15 mouse cellular contexts compared by ENCODE assay signal in genomic region chr1:106221371-106221770, GRCm38 (mm10).
"Had no signal": no experiment of that assay in that cellular context is flagged by ENCODE, and none has a peak within 500 bp of the region (broad histone marks: within the 10 kb centered on the region; RNA-seq: fewer than 3 reads in every experiment).

No protein-coding gene starts in this region.

- H3K36me3 ChIP-seq: lung, embryonic 15.5 days; midbrain, embryonic 12.5 days; midbrain, embryonic 15.5 days; neural tube, embryonic 12.5 days had no signal

- ATAC-seq: liver, postnatal 0 days; lung, postnatal 0 days; midbrain, embryonic 15.5 days had no signal

- H3K9ac ChIP-seq: liver, postnatal 0 days; lung, embryonic 15.5 days; midbrain, embryonic 12.5 days; midbrain, embryonic 15.5 days; neural tube, embryonic 12.5 days had no signal

- H3K27me3 ChIP-seq: lung, embryonic 15.5 days; megakaryocyte, embryonic 14.5 days; midbrain, embryonic 12.5 days; midbrain, embryonic 15.5 days; neural tube, embryonic 12.5 days had no signal

- H3K4me1 ChIP-seq: midbrain, embryonic 15.5 days had no signal

- DNase-seq: liver, postnatal 0 days; lung, adult 2 months; lung, postnatal 14 days; lung, postnatal 36 days; right cerebral cortex, postnatal 14 days; thymus, adult 18-20 months; thymus, postnatal 14 days; thymus, postnatal 36 days had no signal

- H3K4me3 ChIP-seq: lung, embryonic 15.5 days; megakaryocyte, embryonic 14.5 days; midbrain, embryonic 12.5 days; midbrain, embryonic 15.5 days; neural tube, embryonic 12.5 days had no signal

- H3K9me3 ChIP-seq: lung, embryonic 15.5 days; megakaryocyte, embryonic 14.5 days; midbrain, embryonic 12.5 days; midbrain, embryonic 15.5 days; neural tube, embryonic 12.5 days had no signal

- H3K4me2 ChIP-seq: lung, embryonic 15.5 days; midbrain, embryonic 12.5 days; midbrain, embryonic 15.5 days; neural tube, embryonic 12.5 days had no signal

- H3K27ac ChIP-seq: lung, embryonic 15.5 days; macrophage; midbrain, embryonic 12.5 days; midbrain, embryonic 15.5 days; neural tube, embryonic 12.5 days had no signal
